Mouse (Mus musculus): ENCODE measurements around the gene Uck2. TPM values are rescaled to one million over a fixed set of nuclear protein-coding genes. Genes with fewer than 3 reads are reported as not detected.

Gene Uck2
- polyA plus RNA-seq, 1 experiment = 107 TPM

DNA sequence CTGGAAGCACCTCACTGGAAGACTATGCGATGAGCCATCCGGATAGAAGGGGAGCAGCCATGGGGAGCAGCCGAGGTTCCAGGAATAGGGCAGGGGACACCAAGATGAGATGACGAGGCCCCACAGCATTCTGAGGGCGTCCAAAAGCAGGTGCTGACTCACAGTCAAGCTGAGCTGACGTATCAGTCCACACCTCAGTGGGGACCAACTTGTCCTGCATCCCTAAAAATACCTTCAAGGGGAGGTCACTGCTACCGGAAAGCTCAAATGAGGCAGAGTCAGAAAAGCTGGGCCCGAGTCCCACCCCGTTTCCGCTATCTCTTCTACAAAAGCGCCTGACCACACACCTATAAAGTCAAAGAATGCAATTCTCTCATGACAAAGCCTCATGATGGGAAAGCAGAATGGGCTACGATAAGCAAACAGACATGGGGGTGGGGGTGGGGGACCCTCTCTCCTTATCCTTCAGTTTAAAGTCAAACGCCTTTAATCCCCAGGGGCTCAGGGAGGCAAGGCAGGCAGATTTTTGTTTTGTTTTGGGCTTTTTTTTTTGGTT lies 5.9 kb downstream of the Uck2 start:
- TF ChIP-seq POLR2A (IDR thresholded peaks at IDR 0.05; ENCODE audit: control insufficient read depth, extremely low read depth, insufficient read depth, low read length, poor library complexity) (no peak), CTCF (IDR thresholded peaks at IDR 0.05; ENCODE audit: borderline replicate concordance, control insufficient read depth, extremely low read depth, insufficient read depth, low read length, poor library complexity) (no peak)
- DNase-seq = no peak
- 93% methylated on average over 13 of the region's 13 CpGs for WGBS
- no peaks in the 10 kb centered on the region for H3K27me3 ChIP-seq (ENCODE audit: control insufficient read depth, insufficient read depth, low read length)
- no peaks in the 10 kb centered on the region for H3K36me3 ChIP-seq (ENCODE audit: control insufficient read depth, insufficient read depth, low read length)
- peaks cover 32% of the 10 kb centered on the region for H3K4me1 ChIP-seq (replicated peaks; ENCODE audit: control insufficient read depth, insufficient read depth, low read length)
- no peak overlapping the region for H3K4me3 ChIP-seq (ENCODE audit: control insufficient read depth, insufficient read depth, low read length)
- H3K27ac ChIP-seq (ENCODE audit: control insufficient read depth, insufficient read depth, low read length) = no peak overlapping the region

DNA sequence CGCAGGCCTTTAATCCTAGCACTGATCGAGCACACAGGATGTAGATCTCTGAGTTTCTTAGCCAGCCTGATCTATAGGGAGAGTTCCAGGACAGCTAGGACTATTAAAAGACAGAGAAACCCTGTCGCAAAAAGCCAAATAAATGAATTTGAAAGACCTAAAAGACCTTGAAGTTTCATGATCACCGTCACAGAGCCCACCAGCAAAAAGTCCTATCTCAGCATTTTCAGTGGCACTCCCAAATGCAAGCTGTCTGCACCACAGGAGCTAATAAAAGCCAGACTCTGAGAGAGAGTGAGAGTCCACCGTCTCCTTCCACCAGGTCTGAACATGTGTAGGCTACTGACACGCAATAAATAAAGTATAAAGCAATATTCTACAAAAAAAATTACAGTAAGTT lies 6.7 kb downstream of the Uck2 start:
- 85% methylated on average over 6 of the region's 6 CpGs for WGBS
- H3K27ac ChIP-seq (ENCODE audit: control insufficient read depth, insufficient read depth, low read length) = no peak overlapping the region
- H3K4me1 ChIP-seq (replicated peaks; ENCODE audit: control insufficient read depth, insufficient read depth, low read length) = peaks cover 40% of the 10 kb centered on the region
- TF ChIP-seq CTCF (IDR thresholded peaks at IDR 0.05; ENCODE audit: borderline replicate concordance, control insufficient read depth, extremely low read depth, insufficient read depth, low read length, poor library complexity) (no peak), POLR2A (IDR thresholded peaks at IDR 0.05; ENCODE audit: control insufficient read depth, extremely low read depth, insufficient read depth, low read length, poor library complexity) (no peak)
- no peak for DNase-seq
- no peaks in the 10 kb centered on the region for H3K36me3 ChIP-seq (ENCODE audit: control insufficient read depth, insufficient read depth, low read length)
- no peaks in the 10 kb centered on the region for H3K27me3 ChIP-seq (ENCODE audit: control insufficient read depth, insufficient read depth, low read length)
- no peak overlapping the region for H3K4me3 ChIP-seq (ENCODE audit: control insufficient read depth, insufficient read depth, low read length)

DNA sequence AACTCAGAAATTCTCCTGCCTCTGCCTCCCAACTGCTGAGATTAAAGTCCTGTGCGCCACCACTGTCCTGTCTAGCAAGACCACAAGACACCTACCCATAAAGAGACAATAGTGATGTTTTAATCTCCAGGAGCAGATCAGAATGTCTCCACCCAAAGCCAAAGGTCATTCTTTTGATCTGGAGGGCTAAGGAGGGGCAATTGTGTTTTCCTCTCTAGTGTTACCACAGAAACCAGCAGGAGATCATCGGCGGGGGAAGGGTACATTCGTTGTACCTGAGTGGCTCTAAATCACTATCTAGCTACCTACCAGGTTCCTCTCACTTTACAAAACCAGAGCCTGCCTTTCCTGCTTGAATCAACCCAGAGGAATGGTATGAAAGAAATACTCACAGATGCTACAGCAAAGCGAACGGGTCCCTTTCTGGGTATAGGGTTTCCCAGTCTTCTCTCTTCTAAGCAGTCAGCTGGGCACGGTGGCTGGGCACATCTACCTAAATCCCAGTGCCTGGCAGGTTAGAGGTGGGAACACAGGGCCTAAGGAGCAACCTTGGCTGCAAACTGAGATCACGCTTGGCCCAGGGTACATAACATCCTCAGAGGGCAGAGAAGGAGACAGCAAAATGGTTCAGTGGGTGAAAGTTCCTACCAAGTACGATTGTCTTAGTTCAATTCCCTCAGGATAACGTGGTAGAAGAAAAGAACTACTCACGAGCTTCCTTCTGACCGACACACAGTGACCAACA lies 10.3 kb downstream of the Uck2 start:
- Histone ChIP-seq H3K4me3 (ENCODE audit: control insufficient read depth, insufficient read depth, low read length) (no peak overlapping the region), H3K27me3 (ENCODE audit: control insufficient read depth, insufficient read depth, low read length) (no peaks in the 10 kb centered on the region)

DNA sequence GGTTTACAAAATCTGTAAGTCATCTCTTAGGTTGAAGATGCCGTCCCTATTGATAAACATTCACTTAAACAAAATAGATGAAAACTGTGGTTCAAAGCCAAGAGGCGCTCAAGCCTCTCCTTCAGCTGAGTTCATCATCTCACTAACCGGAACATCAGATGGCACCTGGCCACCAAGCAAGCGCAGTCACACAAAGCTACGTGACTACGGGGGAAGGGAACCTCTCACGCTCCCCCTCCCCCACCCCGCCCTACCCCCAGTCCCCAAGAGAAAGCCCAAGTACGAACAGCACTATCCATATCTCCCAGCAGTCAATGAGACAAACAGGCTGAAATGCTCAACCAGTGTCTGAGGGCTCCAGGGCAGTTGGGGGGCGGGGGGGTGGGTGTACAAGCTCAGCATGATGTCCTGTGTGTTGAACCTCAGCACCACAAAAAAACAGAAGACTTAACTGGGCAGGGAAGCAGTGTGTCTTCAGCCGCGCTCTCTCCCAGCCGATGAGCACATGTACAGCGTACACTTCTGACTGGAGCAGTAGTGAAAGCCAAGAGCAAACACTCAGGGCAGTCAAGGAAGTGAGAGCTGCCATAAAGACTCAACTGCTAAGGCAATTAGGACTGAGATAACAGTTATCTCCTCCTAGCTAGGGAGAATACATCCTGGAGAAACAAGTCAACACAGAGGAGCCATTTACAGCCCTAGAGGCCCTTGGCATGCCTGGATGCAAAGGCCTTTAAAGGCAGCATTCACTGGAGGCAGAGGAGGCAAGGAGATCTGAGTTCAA lies 11.5 kb downstream of the Uck2 start:
- Histone ChIP-seq H3K4me3 (ENCODE audit: control insufficient read depth, insufficient read depth, low read length) (no peak overlapping the region), H3K36me3 (ENCODE audit: control insufficient read depth, insufficient read depth, low read length) (no peaks in the 10 kb centered on the region), H3K27me3 (ENCODE audit: control insufficient read depth, insufficient read depth, low read length) (no peaks in the 10 kb centered on the region), H3K4me1 (replicated peaks; ENCODE audit: control insufficient read depth, insufficient read depth, low read length) (peaks cover 58% of the 10 kb centered on the region), H3K27ac (ENCODE audit: control insufficient read depth, insufficient read depth, low read length) (peak overlapping the region; percentile 4)
- WGBS = 34% methylated on average over 14 of the region's 14 CpGs
- TF ChIP-seq CTCF (IDR thresholded peaks at IDR 0.05; ENCODE audit: borderline replicate concordance, control insufficient read depth, extremely low read depth, insufficient read depth, low read length, poor library complexity) (no peak), POLR2A (IDR thresholded peaks at IDR 0.05; ENCODE audit: control insufficient read depth, extremely low read depth, insufficient read depth, low read length, poor library complexity) (no peak)
- DNase-seq = no peak

More for the DNA sequence above, 10.3 kb downstream of the Uck2 start:
- H3K4me1 ChIP-seq (replicated peaks; ENCODE audit: control insufficient read depth, insufficient read depth, low read length) = peaks cover 49% of the 10 kb centered on the region
- no peaks in the 10 kb centered on the region for H3K36me3 ChIP-seq (ENCODE audit: control insufficient read depth, insufficient read depth, low read length)
- 79% methylated on average over 12 of the region's 12 CpGs for WGBS
- TF ChIP-seq CTCF (IDR thresholded peaks at IDR 0.05; ENCODE audit: borderline replicate concordance, control insufficient read depth, extremely low read depth, insufficient read depth, low read length, poor library complexity) = no peak
- no peak for TF ChIP-seq POLR2A (IDR thresholded peaks at IDR 0.05; ENCODE audit: control insufficient read depth, extremely low read depth, insufficient read depth, low read length, poor library complexity)
- DNase-seq = no peak
- no peak overlapping the region for H3K27ac ChIP-seq (ENCODE audit: control insufficient read depth, insufficient read depth, low read length)

DNA sequence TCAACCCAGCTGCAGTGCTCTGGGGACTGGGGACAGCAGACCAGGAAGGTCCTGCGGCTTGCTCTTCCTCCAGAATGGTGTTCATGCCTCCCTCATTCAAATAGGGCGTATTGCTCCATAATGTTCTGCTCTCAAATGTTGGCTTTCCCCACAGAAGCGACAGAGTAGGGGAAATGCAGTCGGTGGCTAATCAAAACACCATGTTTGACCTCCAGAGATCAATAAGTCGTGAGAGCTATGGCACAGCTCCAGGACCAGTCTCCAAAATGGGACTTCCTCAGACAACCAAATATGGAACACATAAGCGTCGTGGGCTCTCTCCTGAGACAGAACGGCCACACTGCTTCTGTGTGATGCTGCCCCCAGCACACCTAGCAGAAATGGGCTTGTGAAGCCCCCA lies 13.3 kb downstream of the Uck2 start:
- H3K4me1 ChIP-seq (replicated peaks; ENCODE audit: control insufficient read depth, insufficient read depth, low read length) = peaks cover 62% of the 10 kb centered on the region
- TF ChIP-seq CTCF (IDR thresholded peaks at IDR 0.05; ENCODE audit: borderline replicate concordance, control insufficient read depth, extremely low read depth, insufficient read depth, low read length, poor library complexity) = no peak
- no peak for TF ChIP-seq POLR2A (IDR thresholded peaks at IDR 0.05; ENCODE audit: control insufficient read depth, extremely low read depth, insufficient read depth, low read length, poor library complexity)
- H3K4me3 ChIP-seq (ENCODE audit: control insufficient read depth, insufficient read depth, low read length) = no peak overlapping the region
- no peaks in the 10 kb centered on the region for H3K36me3 ChIP-seq (ENCODE audit: control insufficient read depth, insufficient read depth, low read length)
- peak overlapping the region; percentile 35; the same call in 1 of the 2 replicates for H3K27ac ChIP-seq (ENCODE audit: control insufficient read depth, insufficient read depth, low read length)
- H3K27me3 ChIP-seq (ENCODE audit: control insufficient read depth, insufficient read depth, low read length) = no peaks in the 10 kb centered on the region
- no peak for DNase-seq
- 65% methylated on average over 8 of the region's 8 CpGs for WGBS

DNA sequence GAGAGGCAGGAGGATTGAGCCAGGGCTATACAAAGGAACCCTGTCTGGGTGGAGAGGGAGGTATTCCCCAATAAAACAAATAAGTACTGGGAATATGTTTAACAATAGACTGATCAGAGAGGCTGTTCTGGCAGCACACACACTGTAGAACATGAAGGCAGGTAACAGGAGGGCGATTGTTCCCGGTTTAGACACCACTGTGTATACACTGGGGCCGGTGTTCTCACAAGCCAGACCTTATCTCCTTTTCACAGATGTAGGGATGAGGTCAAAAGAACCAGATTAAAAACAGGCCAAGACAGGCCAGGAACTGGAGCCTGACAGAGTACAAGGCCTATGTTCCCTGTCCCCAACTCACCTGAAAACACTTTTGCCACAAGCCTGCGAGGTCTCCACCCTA lies 13.8 kb downstream of the Uck2 start:
- H3K36me3 ChIP-seq (ENCODE audit: control insufficient read depth, insufficient read depth, low read length) = no peaks in the 10 kb centered on the region
- TF ChIP-seq CTCF (IDR thresholded peaks at IDR 0.05; ENCODE audit: borderline replicate concordance, control insufficient read depth, extremely low read depth, insufficient read depth, low read length, poor library complexity) = no peak
- TF ChIP-seq POLR2A (IDR thresholded peaks at IDR 0.05; ENCODE audit: control insufficient read depth, extremely low read depth, insufficient read depth, low read length, poor library complexity) = no peak
- WGBS = 25% methylated on average over 4 of the region's 4 CpGs
- H3K27ac ChIP-seq (ENCODE audit: control insufficient read depth, insufficient read depth, low read length) = peak overlapping the region; percentile 84
- H3K4me3 ChIP-seq (ENCODE audit: control insufficient read depth, insufficient read depth, low read length) = no peak overlapping the region
- peaks cover 60% of the 10 kb centered on the region for H3K4me1 ChIP-seq (replicated peaks; ENCODE audit: control insufficient read depth, insufficient read depth, low read length)
- DNase-seq = no peak
- no peaks in the 10 kb centered on the region for H3K27me3 ChIP-seq (ENCODE audit: control insufficient read depth, insufficient read depth, low read length)
